Mouse (Mus musculus): ENCODE results near the gene Alkbh4. TPM values are rescaled to one million over a fixed set of nuclear protein-coding genes. Genes with fewer than 3 reads are reported as not detected.
"Not testable (repeated sequence)": the region's sequence is repeated elsewhere in the genome, so short reads cannot be mapped to it uniquely, and the experiment has no call there.

The Alkbh4 gene
- total RNA-seq, 2 experiments from 2014 or later = 3.9 to 4.4 TPM

- no peak for DNase-seq
Measured at GRCm38 (mm10) chr5:136142746-136143145, 6.8 kb downstream of the Alkbh4 start.

- no peak for DNase-seq
Measured at GRCm38 (mm10) chr5:136143161-136143755, 7.3 kb downstream of the Alkbh4 start.

GRCm38 (mm10) chr5:136144606-136145430 lies 8.9 kb downstream of the Alkbh4 start:
- no peak for DNase-seq

GRCm38 (mm10) chr5:136146936-136147335 lies 11.0 kb downstream of the Alkbh4 start:
- DNase-seq = no peak

- no peak for DNase-seq
Measured at GRCm38 (mm10) chr5:136147704-136148103, 11.8 kb downstream of the Alkbh4 start.

- not testable (repeated sequence) for DNase-seq
Measured at GRCm38 (mm10) chr5:136149134-136149576, 13.2 kb downstream of the Alkbh4 start.

GRCm38 (mm10) chr5:136152365-136152764 lies 16.4 kb downstream of the Alkbh4 start:
- peak; percentile 53 for DNase-seq

GRCm38 (mm10) chr5:136155399-136155798 lies 19.5 kb downstream of the Alkbh4 start:
- no peak for DNase-seq

- peak; percentile 82 for DNase-seq
Measured at GRCm38 (mm10) chr5:136160084-136160483, 24.1 kb downstream of the Alkbh4 start.

- no peak for DNase-seq
Measured at GRCm38 (mm10) chr5:136163807-136164474, 28.0 kb downstream of the Alkbh4 start.

GRCm38 (mm10) chr5:136165246-136165645 lies 29.3 kb downstream of the Alkbh4 start:
- DNase-seq = no peak

GRCm38 (mm10) chr5:136167296-136167695 lies 31.4 kb downstream of the Alkbh4 start:
- DNase-seq = no peak

- DNase-seq = no peak
Measured at GRCm38 (mm10) chr5:136168071-136168470, 32.1 kb downstream of the Alkbh4 start.

- DNase-seq = no peak
Measured at GRCm38 (mm10) chr5:136169626-136170511, 33.9 kb downstream of the Alkbh4 start.

- peak; percentile 78 for DNase-seq
Measured at GRCm38 (mm10) chr5:136170512-136171362, 34.8 kb downstream of the Alkbh4 start, which contains the start of gene Orai2. Gene Orai2, minus strand, starts transcription at chr5:136170713.

- DNase-seq = no peak
Measured at GRCm38 (mm10) chr5:136171363-136172341, 35.7 kb downstream of the Alkbh4 start.

GRCm38 (mm10) chr5:136172939-136173338 lies 37.0 kb downstream of the Alkbh4 start:
- no peak for DNase-seq

GRCm38 (mm10) chr5:136173606-136174463 lies 37.9 kb downstream of the Alkbh4 start:
- DNase-seq = no peak

GRCm38 (mm10) chr5:136179594-136179993 lies 43.6 kb downstream of the Alkbh4 start:
- DNase-seq = no peak
